Mouse (Mus musculus): ENCODE results near the gene Ccdc50.

- TF ChIP-seq POLR2A (IDR thresholded peaks at IDR 0.05; ENCODE audit: control insufficient read depth, low read depth, low read length) (no peak), CTCF (IDR thresholded peaks at IDR 0.05; ENCODE audit: control insufficient read depth, insufficient read depth, insufficient replicate concordance, low read depth, low read length) (no peak)
Observed at GRCm38 (mm10) chr16:27417632-27418031, 29.0 kb downstream of the Ccdc50 start.

Data from testis, adult 2 months (tissue).